Mouse (Mus musculus) adrenal gland, adult 18-20 months (tissue): ENCODE data around the gene Unc93b1. TPM values are rescaled to one million over a fixed set of nuclear protein-coding genes. Genes with fewer than 3 reads are reported as not detected.

Source experiments
- DNase-seq, 2 experiments: peaks; one replicate each; pipeline ENCODE4 v3.0.0; 2021 to 2022; ENCODE audit warnings: low spot score in 2 of 2
- total RNA-seq, 2 experiments: library from RNA; stranded (reverse); gene quantifications; 1 replicate in 1 of 2; 2 replicates in 1 of 2; pipeline ENCODE4 v1.2.3; 2021

Unc93b1 gene
- total RNA-seq, 2 experiments from 2014 or later = 53.3 to 64.4 TPM

GRCm38 (mm10) chr19:3975866-3976265 is 40.9 kb downstream of the Unc93b1 start:
- no peak for DNase-seq

GRCm38 (mm10) chr19:3980309-3980708 is 45.3 kb downstream of the Unc93b1 start:
- peak; percentile 68 to 78 for DNase-seq

GRCm38 (mm10) chr19:3980917-3981316 is 45.9 kb downstream of the Unc93b1 start:
- DNase-seq = no peak

GRCm38 (mm10) chr19:3983527-3984200 is 48.7 kb downstream of the Unc93b1 start:
- DNase-seq = no peak

GRCm38 (mm10) chr19:3985261-3985681 is 50.3 kb downstream of the Unc93b1 start:
- peak in 1 of 2 experiments; percentile 29 for DNase-seq

- peak; percentile 75 to 79 for DNase-seq
Measured at GRCm38 (mm10) chr19:3986334-3986733, 51.3 kb downstream of the Unc93b1 start, which contains the start of gene Acy3. Gene Acy3, plus strand, starts transcription at chr19:3986570.

- no peak for DNase-seq
Measured at GRCm38 (mm10) chr19:3988066-3988465, 53.1 kb downstream of the Unc93b1 start.

- DNase-seq = no peak
Measured at GRCm38 (mm10) chr19:3988750-3989149, 53.8 kb downstream of the Unc93b1 start.

- DNase-seq = no peak
Measured at GRCm38 (mm10) chr19:3990804-3991203, 55.8 kb downstream of the Unc93b1 start.

GRCm38 (mm10) chr19:3991562-3991961 is 56.6 kb downstream of the Unc93b1 start:
- DNase-seq = no peak

- no peak for DNase-seq
Measured at GRCm38 (mm10) chr19:3991966-3992365, 57.0 kb downstream of the Unc93b1 start.

- DNase-seq = no peak
Measured at GRCm38 (mm10) chr19:3992416-3992815, 57.4 kb downstream of the Unc93b1 start, which contains the start of gene Tbx10. Gene Tbx10, plus strand, starts transcription at chr19:3992752.

- no peak for DNase-seq
Measured at GRCm38 (mm10) chr19:3994932-3995331, 59.9 kb downstream of the Unc93b1 start.

- no peak for DNase-seq
Measured at GRCm38 (mm10) chr19:3995505-3995904, 60.5 kb downstream of the Unc93b1 start.

GRCm38 (mm10) chr19:3996106-3996505 is 61.1 kb downstream of the Unc93b1 start:
- no peak for DNase-seq

GRCm38 (mm10) chr19:3996747-3997146 is 61.8 kb downstream of the Unc93b1 start:
- DNase-seq = no peak

- no peak for DNase-seq
Measured at GRCm38 (mm10) chr19:3997231-3997630, 62.2 kb downstream of the Unc93b1 start.

- no peak for DNase-seq
Measured at GRCm38 (mm10) chr19:3998335-3998734, 63.3 kb downstream of the Unc93b1 start.

Other genes starting within 250 kb of the Unc93b1 start
- gene Lrp5, start 248.6 kb upstream of the Unc93b1 start, total RNA-seq = 100 to 1,000 TPM; 102 to 103 TPM
- 10 to 100 TPM; 32.5 to 43.3 TPM for gene 1810055G02Rik, start 226.9 kb upstream of the Unc93b1 start, total RNA-seq
- 10 to 100 TPM; 40.3 to 47.9 TPM for gene Kmt5b, start 167.8 kb upstream of the Unc93b1 start, total RNA-seq
- 100 to 1,000 TPM in 1 of 2 experiments, 10 to 100 TPM in 1; 82.1 to 271 TPM for gene Chka, start 83.4 kb upstream of the Unc93b1 start, total RNA-seq
- 10 to 100 TPM; 66.3 to 84.7 TPM for gene Tcirg1, start 28.1 kb upstream of the Unc93b1 start, total RNA-seq
- gene Ndufs8, start 22.4 kb upstream of the Unc93b1 start, total RNA-seq = 100 to 1,000 TPM; 344 to 380 TPM
- 100 to 1,000 TPM in 1 of 2 experiments, 10 to 100 TPM in 1; 14.4 to 169 TPM for gene Aldh3b1, start 5.4 kb upstream of the Unc93b1 start, total RNA-seq
- 1 to 10 TPM in 1 of 2 experiments, under 1 TPM in 1; 0.29 to 1.0 TPM for gene Aldh3b3, start 23.5 kb downstream of the Unc93b1 start, total RNA-seq
- 10 to 100 TPM in 1 of 2 experiments, 1 to 10 TPM in 1; 6.7 to 13.8 TPM for gene Aldh3b2, start 37.1 kb downstream of the Unc93b1 start, total RNA-seq
- 10 to 100 TPM; 16.1 to 20.8 TPM for gene Acy3, start 51.4 kb downstream of the Unc93b1 start, total RNA-seq
- not detected for gene Tbx10, start 57.6 kb downstream of the Unc93b1 start, total RNA-seq
- gene Nudt8, start 65.4 kb downstream of the Unc93b1 start, total RNA-seq = 10 to 100 TPM; 27.6 to 33.3 TPM
- gene Gm49405, start 65.4 kb downstream of the Unc93b1 start, total RNA-seq = 1 to 10 TPM; 1.1 TPM
- 1 to 10 TPM; 1.9 to 2.4 TPM for gene Doc2g, start 68.1 kb downstream of the Unc93b1 start, total RNA-seq
- gene Ndufv1, start 77.6 kb downstream of the Unc93b1 start, total RNA-seq = 100 to 1,000 TPM; 359 to 601 TPM
- 100 to 1,000 TPM; 392 to 420 TPM for gene Gstp1, start 102.8 kb downstream of the Unc93b1 start, total RNA-seq
- 10 to 100 TPM; 50.2 to 66.1 TPM for gene Gstp2, start 110.8 kb downstream of the Unc93b1 start, total RNA-seq
- gene Gstp3, start 124.4 kb downstream of the Unc93b1 start, total RNA-seq = 1 to 10 TPM; 2.0 to 2.1 TPM
- gene Cabp2, start 146.4 kb downstream of the Unc93b1 start, total RNA-seq = not detected
- 100 to 1,000 TPM; 125 to 147 TPM for gene Cdk2ap2, start 162.0 kb downstream of the Unc93b1 start, total RNA-seq
- 100 to 1,000 TPM in 1 of 2 experiments, 10 to 100 TPM in 1; 85.6 to 115 TPM for gene Pitpnm1, start 164.8 kb downstream of the Unc93b1 start, total RNA-seq
- 100 to 1,000 TPM; 119 to 121 TPM for gene Aip, start 190.7 kb downstream of the Unc93b1 start, total RNA-seq
- not detected for gene Gpr152, start 204.6 kb downstream of the Unc93b1 start, total RNA-seq
- gene Cabp4, start 208.8 kb downstream of the Unc93b1 start, total RNA-seq = under 1 TPM; 0.16 to 0.60 TPM
- 100 to 1,000 TPM; 145 to 150 TPM for gene Coro1b, start 213.4 kb downstream of the Unc93b1 start, total RNA-seq
- 1 to 10 TPM; 3.2 to 3.3 TPM for gene Ptprcap, start 218.4 kb downstream of the Unc93b1 start, total RNA-seq
- 10 to 100 TPM; 30.2 to 36.3 TPM for gene Rps6kb2, start 228.2 kb downstream of the Unc93b1 start, total RNA-seq
- 1 to 10 TPM; 3.2 to 3.5 TPM for gene Carns1, start 240.3 kb downstream of the Unc93b1 start, total RNA-seq